ENCODE assay signal across 24 mouse cellular contexts in genomic region chr5:89944855-89945659, GRCm38 (mm10).
DNase-seq lines count a peak whose midpoint lies in the region; ATAC-seq lines count a peak whose summit lies in the region.
"Had no signal": no experiment of that assay in that cellular context is flagged by ENCODE, and none has a peak within 500 bp of the region (broad histone marks: within the 10 kb centered on the region; RNA-seq: fewer than 3 reads in every experiment).

No protein-coding gene starts in this region.

- no peak overlapping the region for H3K4me2 ChIP-seq in midbrain, embryonic 16.5 days (ENCODE audit: low read length)
- no peak overlapping the region for H3K4me2 ChIP-seq in liver, embryonic 11.5 days
- H3K4me2 ChIP-seq: heart, embryonic 12.5 days; intestine, embryonic 15.5 days; neural tube, embryonic 12.5 days had no signal

- H3K27ac ChIP-seq in midbrain, embryonic 16.5 days (ENCODE audit: low read length): 0 out of 2 replicates have a peak overlapping the region, but pooled peaks have one; percentile 5
- no peak overlapping the region for H3K27ac ChIP-seq in midbrain, embryonic 10.5 days (replicated peaks)
- no peak overlapping the region for H3K27ac ChIP-seq in limb, embryonic 10.5 days
- H3K27ac ChIP-seq in liver, embryonic 11.5 days (ENCODE audit: low read depth, low read length): no peak overlapping the region
- H3K27ac ChIP-seq: gastrocnemius, adult 2 months; hindbrain, embryonic 10.5 days; intestine, embryonic 15.5 days; macrophage; neural tube, embryonic 12.5 days had no signal

- no peak overlapping the region for H3K9ac ChIP-seq in midbrain, embryonic 16.5 days (ENCODE audit: low read depth, low read length)
- H3K9ac ChIP-seq in liver, embryonic 11.5 days (ENCODE audit: low read depth, low read length): no peak overlapping the region
- H3K9ac ChIP-seq: forebrain, postnatal 0 days; heart, embryonic 12.5 days; intestine, embryonic 15.5 days; liver, postnatal 0 days; neural tube, embryonic 12.5 days had no signal

- H3K27me3 ChIP-seq in midbrain, embryonic 16.5 days (ENCODE audit: control insufficient read depth, insufficient read depth, low read depth, low read length): no peaks in the 10 kb centered on the region
- H3K27me3 ChIP-seq in midbrain, embryonic 10.5 days (ENCODE audit: low read depth, poor library complexity, severe bottlenecking): peaks cover 6% of the 10 kb centered on the region; the same call in 1 of the 2 replicates
- H3K27me3 ChIP-seq in limb, embryonic 10.5 days (ENCODE audit: low read depth, poor library complexity, severe bottlenecking): no peaks in the 10 kb centered on the region
- H3K27me3 ChIP-seq in liver, embryonic 11.5 days (replicated peaks; ENCODE audit: control insufficient read depth, insufficient read depth, low read length): no peaks in the 10 kb centered on the region
- H3K27me3 ChIP-seq: heart, embryonic 12.5 days; intestine, embryonic 15.5 days; neural tube, embryonic 12.5 days had no signal

- no peaks in the 10 kb centered on the region for H3K36me3 ChIP-seq in midbrain, embryonic 16.5 days (ENCODE audit: control insufficient read depth, insufficient read depth, low read length)
- no peaks in the 10 kb centered on the region for H3K36me3 ChIP-seq in midbrain, embryonic 10.5 days
- H3K36me3 ChIP-seq in limb, embryonic 10.5 days: no peaks in the 10 kb centered on the region
- no peaks in the 10 kb centered on the region for H3K36me3 ChIP-seq in liver, embryonic 11.5 days (ENCODE audit: control insufficient read depth, insufficient read depth, low read length)
- H3K36me3 ChIP-seq: heart, embryonic 12.5 days; hindbrain, embryonic 10.5 days; intestine, embryonic 15.5 days; neural tube, embryonic 12.5 days had no signal

- intact Hi-C loops in left cerebral cortex, postnatal 4 days (cut with DNase I): no loop called here

- no peaks in the 10 kb centered on the region for H3K9me3 ChIP-seq in midbrain, embryonic 16.5 days (replicated peaks; ENCODE audit: control insufficient read depth, low read length, poor library complexity, severe bottlenecking)
- peaks cover 6% of the 10 kb centered on the region; the same call in 1 of the 2 replicates for H3K9me3 ChIP-seq in midbrain, embryonic 10.5 days (replicated peaks)
- no peaks in the 10 kb centered on the region for H3K9me3 ChIP-seq in limb, embryonic 10.5 days (replicated peaks)
- no peaks in the 10 kb centered on the region for H3K9me3 ChIP-seq in liver, embryonic 11.5 days (ENCODE audit: control insufficient read depth, low read length)
- H3K9me3 ChIP-seq: hindbrain, embryonic 10.5 days; intestine, embryonic 15.5 days; neural tube, embryonic 12.5 days had no signal

- H3K4me1 ChIP-seq in midbrain, embryonic 16.5 days (ENCODE audit: control insufficient read depth, insufficient read depth, low read length): no peaks in the 10 kb centered on the region; the same call in 1 of the 2 replicates
- peaks cover 25% of the 10 kb centered on the region for H3K4me1 ChIP-seq in midbrain, embryonic 10.5 days
- H3K4me1 ChIP-seq in limb, embryonic 10.5 days: peaks cover 26% of the 10 kb centered on the region
- H3K4me1 ChIP-seq in liver, embryonic 11.5 days (replicated peaks; ENCODE audit: control insufficient read depth, insufficient read depth, low read length): no peaks in the 10 kb centered on the region
- H3K4me1 ChIP-seq: heart, embryonic 12.5 days; intestine, embryonic 15.5 days; neural tube, embryonic 12.5 days had no signal

- no peak for DNase-seq in frontal cortex, postnatal 14 days (ENCODE audit: low spot score in 2 of 2)
- DNase-seq in midbrain, embryonic 10.5 days (ENCODE audit: low spot score): no peak
- peak; percentile 35 for DNase-seq in limb, embryonic 10.5 days (ENCODE audit: low spot score)
- no peak for DNase-seq in left cerebral cortex, postnatal 4 days
- no peak for DNase-seq in liver, embryonic 11.5 days (ENCODE audit: low spot score)
- DNase-seq: adrenal gland, postnatal 14 days; cerebellum, adult 11 months; cerebellum, adult 9-11 months; gastrocnemius, adult 2 months; heart, postnatal 10 days; liver, postnatal 0 days; right cerebral cortex, postnatal 25 days; thymus, postnatal 14 days had no signal

- no peak overlapping the region for H3K4me3 ChIP-seq in midbrain, embryonic 16.5 days (ENCODE audit: low read depth, low read length)
- H3K4me3 ChIP-seq in midbrain, embryonic 10.5 days: no peak overlapping the region
- H3K4me3 ChIP-seq in limb, embryonic 10.5 days: no peak overlapping the region
- no peak overlapping the region for H3K4me3 ChIP-seq in liver, embryonic 11.5 days (ENCODE audit: low read depth, low read length)
- H3K4me3 ChIP-seq: gastrocnemius, adult 2 months; heart, embryonic 12.5 days; hindbrain, embryonic 10.5 days; intestine, embryonic 15.5 days; neural tube, embryonic 12.5 days had no signal

- peak; percentile 66 for ATAC-seq in frontal cortex, adult (ENCODE audit: low TSS enrichment)
- ATAC-seq in midbrain, embryonic 16.5 days: no peak
- ATAC-seq in liver, embryonic 11.5 days (replicated peaks; ENCODE audit: low FRiP score): no peak
- ATAC-seq: CD4-positive, CD25-positive, alpha-beta regulatory T cell, adult 4 months; hindbrain, embryonic 16.5 days; intestine, embryonic 15.5 days; liver, postnatal 0 days; lung, postnatal 0 days had no signal

- WGBS in midbrain, embryonic 16.5 days: 84% methylated on average over 5 of the region's 5 CpGs
- 83% methylated on average over 5 of the region's 5 CpGs for WGBS in midbrain, embryonic 10.5 days
- WGBS in limb, embryonic 10.5 days: 67% methylated on average over 5 of the region's 5 CpGs
- WGBS in liver, embryonic 11.5 days: 76% methylated on average over 5 of the region's 5 CpGs
